Mouse (Mus musculus) T-helper 1 cell (primary cell): ENCODE data around the gene Guf1.

ENCODE experiments used
- in situ Hi-C: fragments of 300-600 bp; cut with MboI, MseI; formaldehyde crosslinking; loops from one replicate; pipeline ENCODE4 v1.15.1; 2025; ENCODE audit warnings: high pct_unique_total_duplicates

Gene Guf1

GRCm38 (mm10) chr5:69556628-69557403 lies at the start of gene Guf1:
TSS of gene Guf1 (plus strand) at chr5:69556923.
- in situ Hi-C loops, result no loop called here

- in situ Hi-C loops, result no loop called here
Observed at GRCm38 (mm10) chr5:69507045-69507444, 49.7 kb upstream of the Guf1 start.

- in situ Hi-C loops, result loop anchor here (5.0 to 10.0 kb wide), 2 partner anchors 99 to 1387 kb away; no protein-coding TSS in a partner anchor
Observed at GRCm38 (mm10) chr5:69511631-69512030, 45.1 kb upstream of the Guf1 start.

- in situ Hi-C loops, result loop anchor here (5.0 to 10.0 kb wide), 2 partner anchors 100 to 1387 kb away; no protein-coding TSS in a partner anchor
Observed at GRCm38 (mm10) chr5:69512203-69512602, 44.5 kb upstream of the Guf1 start.

GRCm38 (mm10) chr5:69520661-69521278 lies 36.0 kb upstream of the Guf1 start:
- in situ Hi-C loops, result no loop called here

- in situ Hi-C loops, result no loop called here
Observed at GRCm38 (mm10) chr5:69522064-69522463, 34.7 kb upstream of the Guf1 start.

GRCm38 (mm10) chr5:69523944-69524343 lies 32.8 kb upstream of the Guf1 start:
- in situ Hi-C loops, result no loop called here

- in situ Hi-C loops, result no loop called here
Observed at GRCm38 (mm10) chr5:69541680-69542079, 15.0 kb upstream of the Guf1 start.

GRCm38 (mm10) chr5:69542489-69542888 lies 14.2 kb upstream of the Guf1 start, which contains the start of gene Yipf7:
TSS of gene Yipf7 (minus strand) at chr5:69542648.
- in situ Hi-C loops, result no loop called here

GRCm38 (mm10) chr5:69557404-69557935 lies 747 bp downstream of the Guf1 start:
- in situ Hi-C loops, result no loop called here

- in situ Hi-C loops, result no loop called here
Observed at GRCm38 (mm10) chr5:69591640-69592461, 35.1 kb downstream of the Guf1 start, which contains the start of gene Gnpda2. TSS of gene Gnpda2 (minus strand) at chr5:69592340.

- in situ Hi-C loops, result loop anchor here (25.0 kb wide), 1 partner anchor 1861 kb away; no protein-coding TSS in a partner anchor
Observed at GRCm38 (mm10) chr5:69601027-69601426, 44.3 kb downstream of the Guf1 start.

- in situ Hi-C loops, result loop anchor here (25.0 kb wide), 1 partner anchor 1849 kb away; no protein-coding TSS in a partner anchor
Observed at GRCm38 (mm10) chr5:69613209-69613796, 56.6 kb downstream of the Guf1 start.

- in situ Hi-C loops, result loop anchor here (10.0 to 25.0 kb wide), 2 partner anchors 1236 to 1841 kb away; no protein-coding TSS in a partner anchor
Observed at GRCm38 (mm10) chr5:69620899-69621298, 64.2 kb downstream of the Guf1 start.
